Mouse (Mus musculus): ENCODE data around the gene Adcy1.

- no peak for TF ChIP-seq CTCF (IDR thresholded peaks at IDR 0.05; ENCODE audit: low read depth)
- TF ChIP-seq EP300 (IDR thresholded peaks at IDR 0.05; ENCODE audit: low read depth): no peak
These were observed 70.4 kb downstream of the Adcy1 start for GRCm38 (mm10) chr11:7133736-7134135.
